Mouse (Mus musculus) kidney, embryonic 14.5 days (tissue): ENCODE data around the gene Senp1. TPM values are rescaled to one million over a fixed set of nuclear protein-coding genes. Genes with fewer than 3 reads are reported as not detected.

Experiments
- ATAC-seq: fragments of 200-750 bp; cut with Nextera tagmentation; 2 replicates; pipeline ENCODE4 v1.8.0; 2017; ENCODE audit warnings: moderate number of reproducible peaks, mild to moderate bottlenecking, moderate TSS enrichment, moderate library complexity; ENCODE audit not compliant: low FRiP score, low TSS enrichment
- H3K27ac ChIP-seq: fragments of 300-500 bp; sonication (generic); 2 replicates; pipeline ENCODE4 v1.5.1; 2014; ENCODE audit warnings: low read depth, mild to moderate bottlenecking, low read length, moderate library complexity, mixed read lengths
- H3K27me3 ChIP-seq: fragments of 300-500 bp; sonication (generic); 2 replicates; pipeline ENCODE4 v1.6.1; 2014; ENCODE audit warnings: mild to moderate bottlenecking, low read length; ENCODE audit not compliant: control insufficient read depth, insufficient read depth
- H3K36me3 ChIP-seq: fragments of 300-500 bp; sonication (generic); 2 replicates; pipeline ENCODE4 v1.6.1; 2014; ENCODE audit warnings: low read length, mixed read lengths; ENCODE audit not compliant: control insufficient read depth, insufficient read depth
- H3K4me1 ChIP-seq: fragments of 300-500 bp; sonication (generic); 2 replicates; pipeline ENCODE4 v1.6.1; 2014; ENCODE audit warnings: low read length, mixed read lengths; ENCODE audit not compliant: control insufficient read depth, insufficient read depth
- H3K4me2 ChIP-seq: fragments of 300-500 bp; sonication (generic); replicated peaks from 2 replicates; pipeline ENCODE4 v1.6.1; 2014; ENCODE audit warnings: low read depth, mild to moderate bottlenecking, low read length
- H3K4me3 ChIP-seq: fragments of 300-500 bp; sonication (generic); 2 replicates; pipeline ENCODE4 v1.5.1; 2014; ENCODE audit warnings: mild to moderate bottlenecking, low read length
- H3K9ac ChIP-seq: fragments of 300-500 bp; sonication (generic); 2 replicates; pipeline ENCODE4 v1.6.1; 2014; ENCODE audit warnings: low read depth, mild to moderate bottlenecking, low read length, moderate library complexity
- H3K9me3 ChIP-seq: fragments of 300-500 bp; sonication (generic); 2 replicates; pipeline ENCODE4 v1.6.1; 2016; ENCODE audit warnings: low read length; ENCODE audit not compliant: control insufficient read depth
- WGBS: fragments of 180-500 bp; shearing (Covaris S2); extraction: QIAGEN DNeasy Blood & Tissue Kit; methylation state at CpG from one replicate; pipeline ENCODE4 v1.1.7; 2014; 5-methylcytosine and 5-hydroxymethylcytosine counted together
- polyA plus RNA-seq: library from polyadenylated mRNA; unstranded; fragments of >200 nt; fragmentation: Nextera tagmentation; extraction: Ambion mirVana; gene quantifications from 2 replicates; pipeline ENCODE4 v1.2.1, GENCODE M21; 2014

Senp1 gene
- 25.9 and 41.2 TPM in 2 replicates for polyA plus RNA-seq

DNA sequence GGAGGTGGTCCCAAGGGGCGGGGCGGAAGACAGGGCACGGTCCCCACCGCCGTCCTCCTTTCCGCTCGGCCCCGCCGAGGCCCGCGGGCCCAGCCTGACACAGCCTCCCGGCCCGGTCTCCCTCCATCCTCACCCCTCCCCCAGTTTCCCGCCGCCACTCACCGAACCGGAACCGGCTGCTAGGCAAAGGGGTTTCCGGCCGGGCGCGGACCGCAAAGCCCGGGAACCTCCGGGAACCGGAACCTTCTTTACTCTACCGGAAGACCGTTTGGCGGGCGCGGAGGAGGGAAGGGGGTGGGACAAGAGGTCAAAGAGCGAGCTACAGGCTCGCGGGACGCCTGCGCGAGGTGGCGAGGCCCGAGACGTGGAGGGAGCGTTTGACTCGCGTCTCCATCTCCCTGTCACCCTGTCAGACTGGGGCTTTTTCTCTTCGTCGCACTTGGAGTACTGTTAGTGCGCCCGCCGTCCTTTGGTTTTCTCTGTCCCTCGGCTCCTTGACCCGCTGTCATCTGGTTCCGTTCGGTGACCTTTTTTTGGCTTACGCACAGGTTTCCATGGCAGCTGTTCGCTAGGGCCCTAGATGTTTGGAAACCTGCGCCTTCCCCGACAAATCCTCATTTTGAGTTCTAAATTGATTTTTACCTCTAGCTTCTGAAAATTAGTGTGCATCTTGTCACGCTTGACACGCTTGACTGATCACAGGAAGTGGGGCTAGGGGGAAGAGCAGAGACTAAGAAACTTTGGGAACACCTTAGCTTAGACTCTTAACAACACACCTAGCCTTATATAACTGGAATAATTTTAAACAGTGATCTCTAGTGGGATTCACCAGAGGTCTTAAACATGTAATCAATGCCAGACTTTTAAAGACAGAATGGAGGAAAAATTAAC is at the start of gene Senp1:
Gene Senp1, minus strand, starts transcription at position 624 of the 891 bp plus-strand sequence.
- H3K4me3 ChIP-seq = peak within 1 kb of the TSS; percentile 90

DNA sequence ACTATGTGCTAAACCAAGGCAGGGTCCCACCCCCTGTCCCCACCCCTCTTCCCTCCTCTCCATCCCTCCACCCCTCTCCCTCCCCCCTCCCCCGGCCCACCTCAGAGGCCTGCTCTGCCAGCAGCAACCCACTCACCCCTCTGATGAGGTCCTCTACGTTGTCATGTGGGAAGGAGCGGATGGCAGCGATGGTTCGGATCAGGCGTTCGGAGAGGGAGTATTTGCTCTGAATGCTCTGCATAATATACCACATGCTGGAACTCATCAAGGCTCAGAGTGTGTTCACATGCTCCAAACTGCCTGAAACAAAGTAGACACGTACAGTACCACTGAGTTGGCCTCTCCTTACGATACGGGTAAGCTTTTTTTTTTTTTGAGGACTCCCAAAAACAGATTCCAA is 49.0 kb upstream of the Senp1 start:
- H3K9ac ChIP-seq = no peak overlapping the region
- no peak overlapping the region for H3K4me3 ChIP-seq
- peaks cover 33% of the 10 kb centered on the region; the same call in 1 of the 2 replicates for H3K36me3 ChIP-seq
- ATAC-seq = no peak
- H3K27ac ChIP-seq = no peak overlapping the region
- no peaks in the 10 kb centered on the region for H3K27me3 ChIP-seq
- 87% methylated on average over 10 of the region's 10 CpGs for WGBS
- no peaks in the 10 kb centered on the region for H3K9me3 ChIP-seq
- peaks cover 4% of the 10 kb centered on the region; the same call in 1 of the 2 replicates for H3K4me1 ChIP-seq
- H3K4me2 ChIP-seq = no peak overlapping the region

More for the DNA sequence above, at the start of gene Senp1:
- under 1% methylated on average over 58 of the region's 58 CpGs for WGBS
- H3K9ac ChIP-seq = peak within 1 kb of the TSS; percentile 94
- H3K4me2 ChIP-seq = peak within 1 kb of the TSS; percentile 83
- H3K36me3 ChIP-seq = no peaks in the 10 kb centered on the region; the same call in 1 of the 2 replicates
- peak within 1 kb of the TSS; percentile 98 for H3K27ac ChIP-seq
- peak; percentile 92 for ATAC-seq
- H3K9me3 ChIP-seq = no peaks in the 10 kb centered on the region
- H3K27me3 ChIP-seq = no peaks in the 10 kb centered on the region
- peaks cover 11% of the 10 kb centered on the region; the same call in 1 of the 2 replicates for H3K4me1 ChIP-seq

DNA sequence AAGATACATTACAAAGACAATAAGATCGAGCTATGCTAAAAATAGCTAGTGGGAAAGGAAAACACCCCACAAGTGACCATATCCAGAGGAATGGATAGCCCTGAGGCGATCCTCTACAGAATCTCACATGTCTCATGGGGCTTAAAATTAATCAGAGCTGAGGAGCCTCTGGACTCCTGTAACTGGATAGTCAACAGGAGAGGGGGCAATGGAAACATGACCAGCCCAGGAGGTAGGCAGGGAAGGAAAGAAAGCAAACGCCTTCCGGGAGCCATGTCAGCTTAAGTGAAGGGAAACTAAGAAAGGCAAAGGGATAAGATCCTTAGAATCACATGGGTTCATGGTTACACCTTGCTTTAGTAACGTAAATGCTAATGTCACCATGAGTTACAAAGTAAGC is 47.3 kb upstream of the Senp1 start:
- ATAC-seq = no peak
- no peaks in the 10 kb centered on the region for H3K27me3 ChIP-seq
- H3K4me3 ChIP-seq = no peak overlapping the region
- H3K27ac ChIP-seq = no peak overlapping the region; the same call in 1 of the 2 replicates
- peaks cover 50% of the 10 kb centered on the region for H3K36me3 ChIP-seq
- 62% methylated on average over 5 of the region's 5 CpGs for whole genome bisulfite sequencing
- no peak overlapping the region for H3K9ac ChIP-seq
- peaks cover 4% of the 10 kb centered on the region; the same call in 1 of the 2 replicates for H3K4me1 ChIP-seq
- no peak overlapping the region for H3K4me2 ChIP-seq
- H3K9me3 ChIP-seq = no peaks in the 10 kb centered on the region

DNA sequence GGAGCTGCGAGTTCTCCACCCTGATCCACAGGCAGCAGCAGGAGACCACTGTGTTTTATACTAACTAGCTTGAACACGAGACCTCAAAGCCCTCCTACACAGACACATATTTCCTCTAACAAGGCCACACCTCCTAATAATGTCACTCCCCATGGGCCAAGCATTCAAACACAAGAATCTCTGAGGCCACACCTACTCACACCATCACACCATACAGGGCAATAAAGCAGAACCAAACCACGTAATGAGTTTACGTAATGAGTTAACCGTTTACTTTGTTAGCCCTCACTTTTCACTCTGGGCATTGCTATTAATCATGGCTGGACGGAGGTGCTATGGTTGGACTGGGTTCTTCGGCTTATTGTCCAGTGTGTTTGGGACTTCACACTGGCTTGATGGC is 46.2 kb upstream of the Senp1 start:
- Histone ChIP-seq H3K4me3 (no peak overlapping the region), H3K27ac (no peak overlapping the region), H3K4me1 (peaks cover 3% of the 10 kb centered on the region; the same call in 1 of the 2 replicates), H3K4me2 (no peak overlapping the region), H3K9me3 (no peaks in the 10 kb centered on the region), H3K36me3 (peaks cover 60% of the 10 kb centered on the region), H3K9ac (no peak overlapping the region), H3K27me3 (no peaks in the 10 kb centered on the region)
- 64% methylated on average over 7 of the region's 7 CpGs for WGBS
- ATAC-seq = 0 out of 2 replicates have a peak, but pooled peaks have one; percentile 44

DNA sequence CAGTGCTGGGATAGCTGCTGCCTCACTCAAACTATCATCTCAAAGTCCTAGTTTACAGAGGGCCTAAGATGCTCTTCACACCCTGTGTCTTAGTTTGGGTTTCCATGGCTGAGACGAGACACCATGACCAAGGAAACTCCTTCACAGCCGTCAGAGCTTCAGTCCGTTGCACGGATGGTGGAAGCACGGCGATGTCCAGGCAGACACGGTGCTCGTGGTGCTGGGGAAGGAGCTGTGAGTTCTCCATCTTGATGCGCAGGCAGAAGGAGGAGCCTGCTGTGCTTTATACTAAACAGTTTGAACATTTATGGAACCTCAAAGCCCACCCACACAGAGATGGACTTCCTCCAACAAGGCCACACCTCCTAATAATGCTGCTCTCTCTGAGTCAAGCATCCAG is 43.3 kb upstream of the Senp1 start:
- Histone ChIP-seq H3K27ac (no peak overlapping the region), H3K4me1 (no peaks in the 10 kb centered on the region; the same call in 1 of the 2 replicates), H3K9me3 (no peaks in the 10 kb centered on the region), H3K36me3 (peaks cover 78% of the 10 kb centered on the region), H3K27me3 (no peaks in the 10 kb centered on the region), H3K4me2 (no peak overlapping the region), H3K9ac (no peak overlapping the region), H3K4me3 (no peak overlapping the region)
- 92% methylated on average over 9 of the region's 9 CpGs for WGBS
- ATAC-seq = no peak

- Histone ChIP-seq H3K9ac (no peak overlapping the region), H3K4me1 (no peaks in the 10 kb centered on the region; the same call in 1 of the 2 replicates), H3K4me3 (no peak overlapping the region), H3K36me3 (peaks cover 76% of the 10 kb centered on the region), H3K9me3 (no peaks in the 10 kb centered on the region), H3K4me2 (no peak overlapping the region), H3K27me3 (no peaks in the 10 kb centered on the region), H3K27ac (no peak overlapping the region)
- WGBS = 96% methylated on average over 13 of the region's 13 CpGs
- ATAC-seq = no peak
Measured at GRCm38 (mm10) chr15:98135671-98136070, 42.1 kb upstream of the Senp1 start.

DNA sequence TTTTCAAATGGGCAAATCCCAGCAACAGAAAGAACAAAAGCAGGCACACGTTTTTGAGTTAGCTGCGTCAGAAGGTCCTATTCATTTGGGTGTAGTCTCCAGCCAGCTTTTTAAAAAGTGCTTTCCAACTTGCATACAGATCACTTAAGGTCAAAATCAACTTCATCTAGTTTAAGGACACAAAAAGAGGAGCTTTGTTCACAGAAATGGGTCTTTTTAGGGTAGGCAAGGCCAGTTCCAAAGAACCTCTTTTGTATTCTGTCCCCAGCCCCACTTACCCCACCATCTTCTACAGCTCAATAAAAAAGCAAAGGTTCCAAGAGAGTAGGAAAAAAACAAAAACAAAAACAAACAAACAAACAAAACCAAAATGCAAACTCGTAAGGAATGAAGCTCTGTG is 41.1 kb upstream of the Senp1 start:
- Histone ChIP-seq H3K36me3 (peaks cover 77% of the 10 kb centered on the region), H3K4me1 (no peaks in the 10 kb centered on the region; the same call in 1 of the 2 replicates), H3K4me2 (no peak overlapping the region), H3K9me3 (no peaks in the 10 kb centered on the region), H3K27me3 (no peaks in the 10 kb centered on the region), H3K9ac (no peak overlapping the region), H3K27ac (no peak overlapping the region), H3K4me3 (no peak overlapping the region)
- no peak for ATAC-seq
- whole genome bisulfite sequencing = 95% methylated on average over 3 of the region's 3 CpGs

DNA sequence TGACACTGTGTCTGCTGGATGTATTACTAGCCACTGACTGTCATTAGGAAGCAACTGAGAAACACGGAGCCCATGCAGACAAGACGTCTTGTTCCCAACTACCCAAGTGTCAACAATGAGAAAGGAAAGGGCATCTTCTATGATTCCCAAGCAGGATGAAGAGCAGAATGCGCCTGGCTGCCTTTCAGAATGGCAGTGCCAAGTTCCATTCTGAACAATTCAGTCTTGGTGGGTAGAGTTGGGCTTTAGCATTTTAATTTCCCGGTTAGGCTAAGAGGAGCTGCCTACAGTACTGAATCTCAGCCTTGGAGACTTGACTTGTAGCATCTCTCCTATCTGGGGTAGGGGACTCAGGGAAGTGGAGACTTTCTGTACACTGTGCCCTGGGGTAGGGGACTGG is 40.5 kb upstream of the Senp1 start:
- no peak for ATAC-seq
- Histone ChIP-seq H3K27me3 (no peaks in the 10 kb centered on the region), H3K4me1 (0 out of 2 replicates have a peak, but pooled peaks cover 2% of the 10 kb centered on the region), H3K4me3 (no peak overlapping the region), H3K9ac (no peak overlapping the region), H3K27ac (no peak overlapping the region), H3K36me3 (peaks cover 74% of the 10 kb centered on the region), H3K9me3 (no peaks in the 10 kb centered on the region), H3K4me2 (no peak overlapping the region)
- 94% methylated on average over 4 of the region's 4 CpGs for WGBS

DNA sequence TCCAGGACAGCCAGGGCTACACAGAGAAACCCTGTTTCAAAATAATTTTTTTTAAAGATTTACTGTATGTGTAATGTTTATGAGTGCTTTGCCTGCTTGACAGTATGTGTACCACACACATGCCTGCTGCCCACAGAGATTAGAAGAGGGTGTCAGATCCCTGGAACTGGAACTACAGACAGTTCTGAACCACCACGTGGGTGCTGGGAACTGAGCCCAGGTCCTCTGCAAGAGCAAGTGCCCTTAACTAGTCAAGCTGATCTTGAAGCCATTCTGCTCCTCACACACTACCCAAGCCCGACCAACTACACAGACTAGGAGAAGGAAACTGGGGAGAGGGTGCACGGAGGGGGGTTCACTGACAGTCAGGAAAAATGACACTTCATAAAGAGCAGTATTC is 39.9 kb upstream of the Senp1 start:
- Histone ChIP-seq H3K4me1 (0 out of 2 replicates have a peak, but pooled peaks cover 3% of the 10 kb centered on the region), H3K36me3 (peaks cover 69% of the 10 kb centered on the region), H3K9ac (no peak overlapping the region), H3K27me3 (no peaks in the 10 kb centered on the region), H3K4me3 (no peak overlapping the region), H3K27ac (no peak overlapping the region), H3K4me2 (no peak overlapping the region), H3K9me3 (no peaks in the 10 kb centered on the region)
- WGBS = 88% methylated on average over 3 of the region's 3 CpGs
- ATAC-seq = no peak
